Mouse (Mus musculus) heart, adult 2 months (tissue): ENCODE measurements at regions not wholly inside any gene's neighbourhood (a gene's known extent, or its start where the extent isn't known, plus 50 kb on each side); places are given as distances from the start of the nearest gene placed in this dataset.

Experiments used
- CTCF ChIP-seq: fragments of 200-600 bp; IDR thresholded peaks from 2 replicates; pipeline ENCODE4 v1.8.1; 2022; ENCODE audit warnings: antibody characterized with exemption, mild to moderate bottlenecking, moderate library complexity
- POLR2A ChIP-seq: fragments of 200-500 bp; IDR thresholded peaks from 2 replicates; pipeline ENCODE4 v1.6.1; 2011; ENCODE audit warnings: mild to moderate bottlenecking, low read depth, low read length, control low read depth; ENCODE audit not compliant: insufficient read depth

- TF ChIP-seq POLR2A: no peak
- TF ChIP-seq CTCF: no peak
Measured at GRCm38 (mm10) chr9:50210481-50210880, 134.3 kb downstream of the Rpl10-ps3 start.
